Mouse (Mus musculus) erythroblast, adult 5-6 weeks (primary cell): ENCODE measurements around the gene Ocm. TPM values are rescaled to one million over a fixed set of nuclear protein-coding genes. Genes with fewer than 3 reads are reported as not detected.
"Not testable (repeated sequence)": the region's sequence is repeated elsewhere in the genome, so short reads cannot be mapped to it uniquely, and the experiment has no call there.

ENCODE experiments used
- ATAC-seq: replicated peaks from 2 replicates; pipeline ENCODE4 v1.8.0; 2016; ENCODE audit warnings: moderate number of reproducible peaks, mild to moderate bottlenecking, moderate TSS enrichment, inconsistent platforms; ENCODE audit not compliant: poor library complexity, low FRiP score, severe bottlenecking
- total RNA-seq, 2 experiments: library from RNA; stranded (forward) in 1 of 2; stranded (reverse) in 1 of 2; fragments of 150-400 nt in 1 of 2; fragments of 200-764, 138-1000 nt in 1 of 2; gene quantifications; 2 replicates each; pipeline versions ENCODE4 v1.2.3 to v1.2.4; 2015 to 2017; ENCODE audit warnings: low replicate concordance in 2 of 2

Gene Ocm
- total RNA-seq, 2 experiments from 2014 or later: not detected

DNA sequence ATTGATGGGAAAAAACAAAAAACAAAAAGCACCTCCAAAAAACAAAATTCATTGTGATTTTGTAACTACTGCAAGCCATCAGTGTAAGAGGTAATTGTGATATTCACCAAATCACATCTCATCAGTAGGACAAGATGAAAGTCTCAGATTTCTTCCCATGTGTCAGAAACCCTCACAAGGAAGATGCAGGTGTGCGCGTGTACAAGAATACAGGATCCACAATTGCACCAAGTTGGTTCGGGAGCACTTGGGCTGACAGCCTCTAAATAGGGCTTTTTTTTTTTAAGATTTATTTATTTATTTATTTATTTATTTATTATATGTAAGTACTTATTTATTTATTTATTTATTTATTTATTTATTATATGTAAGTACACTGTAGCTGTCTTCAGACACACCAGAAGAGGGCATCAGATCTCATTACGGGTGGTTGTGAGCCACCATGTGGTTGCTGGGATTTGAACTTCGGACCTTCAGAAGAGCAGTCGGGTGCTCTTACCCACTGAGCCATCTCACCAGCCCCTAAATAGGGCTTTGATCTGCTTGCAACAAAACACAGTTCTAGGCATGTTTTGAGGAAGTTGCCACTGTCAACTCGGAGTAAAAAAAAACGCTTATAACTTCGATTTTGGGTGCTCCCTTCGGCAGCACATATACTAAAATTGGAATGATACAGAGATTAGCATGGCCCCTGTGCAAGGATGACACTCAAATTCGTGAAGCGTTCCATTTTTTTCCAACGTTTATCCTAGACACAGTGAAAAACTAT is 12.9 kb downstream of the Ocm start:
- not testable (repeated sequence) for ATAC-seq

DNA sequence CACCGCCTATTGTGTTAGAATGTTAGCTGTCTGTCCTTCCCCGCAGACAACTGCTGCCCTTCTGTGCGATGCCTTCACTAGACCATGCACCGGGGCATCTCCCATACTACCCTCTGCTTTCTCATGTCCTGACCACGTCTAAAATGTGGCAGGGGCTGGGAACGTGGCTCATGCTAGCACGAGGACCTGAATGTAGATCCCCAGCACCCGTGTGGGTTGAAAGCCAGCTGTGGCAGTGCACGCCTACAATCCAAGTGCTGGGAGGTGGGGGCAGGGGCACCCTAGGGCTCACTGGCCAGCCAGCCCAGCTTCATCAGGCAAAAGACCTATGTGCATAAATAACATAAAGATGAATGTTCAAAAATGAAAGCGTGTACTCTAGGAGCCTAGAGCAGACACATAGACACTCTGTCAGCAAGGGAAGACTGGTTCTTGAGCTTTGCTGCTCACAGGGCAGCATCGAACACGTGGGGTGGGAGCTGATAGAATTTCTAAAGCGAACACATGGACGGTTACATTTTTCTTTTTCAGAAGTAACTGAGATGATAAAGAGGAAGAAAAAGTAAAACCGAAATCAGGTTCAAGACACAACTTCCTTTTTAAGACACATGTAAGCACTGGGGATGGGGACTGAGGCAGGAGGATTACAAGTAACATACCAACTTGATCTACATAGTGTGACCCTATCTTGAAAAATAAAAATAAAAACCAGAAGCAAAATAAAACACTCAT is 23.8 kb downstream of the Ocm start:
- ATAC-seq: no peak

DNA sequence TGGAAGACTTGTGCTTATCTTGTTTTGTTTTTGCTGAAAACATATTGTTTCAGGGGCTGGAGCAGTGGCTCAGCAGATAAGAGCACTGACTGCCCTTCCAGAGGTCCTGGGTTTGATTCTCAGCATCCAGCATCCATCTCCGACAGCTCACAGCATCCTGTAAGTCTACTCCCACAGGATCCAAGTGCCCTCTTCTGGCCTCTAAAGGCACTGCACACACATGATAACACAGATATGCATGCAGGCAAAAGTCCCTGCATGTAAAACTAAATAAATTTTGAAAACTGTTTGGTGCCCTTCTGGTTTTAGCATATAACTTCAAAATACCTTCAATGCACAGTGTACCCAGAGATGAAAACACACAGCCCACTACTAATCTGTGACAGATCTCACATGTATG is 27.1 kb downstream of the Ocm start:
- peak; percentile 68 for ATAC-seq

DNA sequence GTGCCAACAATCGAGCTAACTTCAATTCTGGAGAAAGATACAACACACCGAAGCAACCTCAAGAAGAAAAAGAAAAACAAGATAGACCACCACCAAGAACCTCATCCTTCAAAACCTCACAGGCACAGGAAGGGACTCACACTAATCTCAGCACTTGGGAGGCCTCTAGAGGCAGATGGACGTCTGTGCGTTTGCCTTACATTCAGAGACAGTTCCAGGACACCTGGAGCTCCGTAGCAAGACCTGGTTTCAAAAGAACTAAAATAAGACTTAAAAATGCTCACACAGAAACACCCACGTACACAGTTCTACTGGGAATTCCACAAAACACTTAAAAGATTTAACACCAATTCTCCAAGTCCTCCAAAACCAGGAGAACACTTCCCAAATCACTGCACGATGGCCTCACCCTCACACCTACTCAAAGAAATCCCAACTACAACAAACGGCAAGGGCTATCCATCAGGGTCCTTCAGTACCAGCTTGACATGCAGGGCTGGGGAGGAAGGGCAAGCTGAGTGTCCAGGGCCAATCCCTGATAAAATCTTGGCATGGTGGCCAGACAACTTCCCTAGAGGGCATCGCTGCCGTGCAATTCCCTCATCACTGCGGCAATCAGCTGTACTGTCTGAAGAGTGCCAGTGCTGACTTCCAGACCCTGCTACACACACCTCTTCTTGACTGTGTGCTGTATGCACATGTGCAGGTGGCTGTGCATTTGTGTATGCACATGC is 31.7 kb downstream of the Ocm start:
- no peak for ATAC-seq

DNA sequence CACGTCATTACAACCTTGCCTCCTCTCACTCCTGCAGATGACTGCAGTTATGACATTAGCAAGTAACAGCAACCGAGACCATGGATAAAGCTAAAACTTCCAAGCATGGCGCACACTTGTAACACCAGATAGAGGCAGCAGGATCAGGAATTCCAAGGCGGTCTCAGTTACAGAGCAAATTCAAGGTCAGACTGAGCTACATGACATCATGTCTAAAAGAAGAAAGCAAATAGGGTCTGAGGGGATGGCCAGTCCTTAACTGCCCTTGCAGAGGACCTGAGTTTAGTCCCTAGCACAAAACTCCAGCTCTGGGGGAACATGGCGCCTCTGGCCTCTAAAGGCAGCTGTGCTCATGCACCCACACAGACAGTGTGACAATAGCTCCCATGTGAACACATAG is 32.6 kb downstream of the Ocm start:
- no peak for ATAC-seq

DNA sequence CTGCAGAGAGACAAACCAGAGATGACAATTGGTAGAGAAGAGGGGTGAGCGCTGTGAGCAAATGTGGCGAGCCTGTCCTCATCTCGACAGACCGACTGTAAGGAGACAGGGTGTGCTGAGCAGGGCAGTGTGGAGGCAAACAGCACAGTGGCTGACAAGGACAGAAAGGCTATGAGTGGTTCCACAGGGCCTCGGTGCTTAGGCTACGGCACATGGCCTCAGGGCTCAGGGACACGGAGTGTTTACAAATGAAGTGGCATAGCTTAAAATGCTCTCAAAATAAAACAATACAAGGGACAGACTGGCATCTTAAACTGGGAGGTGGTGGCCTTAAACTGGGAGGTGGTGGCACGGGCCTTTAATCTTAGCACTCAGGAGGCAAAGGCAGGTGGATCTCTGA is 33.2 kb downstream of the Ocm start:
- no peak for ATAC-seq

DNA sequence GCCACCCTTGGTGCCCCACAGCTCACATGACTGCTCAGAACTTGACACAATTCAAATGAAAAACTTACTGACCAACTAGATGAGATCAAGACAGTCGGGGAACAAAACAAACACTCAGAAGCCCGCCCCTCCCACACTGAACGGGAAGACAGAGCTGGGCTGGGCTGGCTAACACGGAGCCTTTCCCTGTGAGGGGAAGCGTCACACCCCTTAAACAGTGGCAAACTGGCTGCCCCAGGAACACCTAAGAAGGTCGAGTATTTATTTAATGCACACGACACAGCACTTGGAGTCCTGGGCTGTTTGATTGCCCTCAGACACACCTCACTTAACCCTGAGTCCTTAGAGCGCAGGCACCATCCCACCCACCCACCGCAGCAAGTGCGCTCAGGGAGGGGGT is 33.8 kb downstream of the Ocm start:
- ATAC-seq: no peak

DNA sequence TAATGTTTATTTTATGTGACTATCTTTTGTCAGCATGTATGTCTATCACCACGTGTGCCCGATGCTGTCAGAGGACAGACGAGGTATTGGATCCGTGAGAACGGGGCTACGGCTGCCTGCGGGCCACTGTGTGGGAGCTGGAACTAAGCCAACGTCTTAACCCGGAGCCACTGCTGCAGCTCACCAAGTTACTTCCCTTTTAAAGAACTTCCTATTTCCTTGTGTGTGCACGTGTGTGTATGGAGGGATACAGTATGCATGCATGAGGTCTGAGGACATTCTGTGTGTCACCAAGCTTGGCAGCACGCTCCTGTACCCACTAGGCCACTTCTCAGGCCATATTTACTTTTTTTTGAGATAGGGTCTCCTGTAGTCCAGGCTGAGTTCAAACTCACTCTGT is 36.4 kb downstream of the Ocm start:
- ATAC-seq: no peak

DNA sequence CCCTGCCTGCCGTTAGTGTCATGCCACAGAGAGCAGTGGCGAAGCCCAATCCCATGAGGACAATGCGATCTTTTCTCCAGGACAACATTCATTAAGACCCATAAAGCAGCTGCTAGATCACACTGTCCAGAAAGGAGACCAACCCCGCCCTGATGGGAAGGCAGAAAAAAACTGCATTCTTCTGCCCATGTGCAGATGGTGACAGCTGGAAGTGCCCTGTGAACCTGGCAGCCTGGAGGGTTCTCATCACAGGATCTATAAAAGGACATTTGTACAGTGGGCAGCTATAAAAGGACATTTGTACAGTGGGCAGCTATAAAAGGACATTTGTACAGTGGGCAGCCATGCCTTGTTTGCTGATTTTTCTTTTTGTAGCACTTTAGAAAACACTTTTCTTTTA is 37.4 kb downstream of the Ocm start:
- no peak for ATAC-seq

DNA sequence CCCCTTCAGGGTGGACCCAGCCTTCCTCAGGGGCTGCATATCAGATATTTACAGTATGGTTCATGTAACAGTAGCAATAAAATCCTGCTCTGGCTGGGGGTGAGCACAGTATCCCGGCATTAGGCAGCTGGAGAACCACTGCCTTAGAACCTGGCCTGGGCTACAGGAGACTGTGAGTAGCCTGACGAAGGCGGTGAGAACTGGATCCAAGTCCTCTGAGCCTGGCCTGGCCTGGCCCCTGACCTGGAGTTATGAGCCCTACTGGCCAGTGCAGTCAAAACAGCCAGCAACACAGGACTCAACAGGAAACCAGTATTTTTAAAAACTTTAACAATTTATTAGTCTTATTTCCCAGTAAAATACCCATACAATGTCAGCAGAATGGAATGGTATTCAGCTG is 38.9 kb downstream of the Ocm start:
- 0 out of 2 replicates have a peak, but pooled peaks have one; percentile 35 for ATAC-seq

DNA sequence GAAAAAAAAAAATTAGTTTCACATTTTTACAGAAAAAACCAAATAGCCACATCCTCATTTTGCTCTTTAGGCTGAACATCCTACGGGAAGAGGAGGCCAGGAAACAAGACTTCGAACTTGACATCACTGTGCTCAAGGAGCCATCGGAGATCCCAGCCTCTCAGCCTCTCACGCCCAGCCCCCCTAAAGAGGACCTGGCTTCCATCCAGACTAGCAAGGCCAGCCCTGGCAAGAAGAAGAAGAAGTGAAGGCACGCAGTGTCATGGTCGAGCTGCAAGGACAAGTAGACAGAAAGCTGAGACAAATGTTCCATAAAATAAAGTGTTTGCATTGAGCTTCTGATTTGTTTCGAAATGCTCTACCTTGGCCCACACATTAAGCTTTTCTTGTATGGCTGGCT is 41.1 kb downstream of the Ocm start:
- ATAC-seq: no peak

DNA sequence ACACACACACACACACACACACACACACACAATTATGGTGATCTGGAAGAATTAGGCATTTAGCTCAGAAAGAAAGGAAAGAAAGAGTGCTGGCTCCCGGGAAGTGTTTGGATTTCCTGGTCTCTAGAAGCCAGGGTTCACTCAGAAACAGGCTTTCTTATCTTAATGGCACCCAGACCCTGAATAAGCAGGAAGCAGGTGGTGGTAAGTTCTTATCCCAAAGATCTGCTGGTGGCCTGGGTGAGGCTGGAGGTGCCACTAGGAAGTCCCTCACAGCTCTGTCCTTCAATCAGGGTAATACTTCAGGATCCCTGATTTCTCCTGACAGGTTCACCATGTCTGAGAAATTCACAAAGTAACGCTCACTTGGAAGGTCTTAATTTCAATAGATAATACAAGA is 44.1 kb downstream of the Ocm start:
- ATAC-seq: no peak

DNA sequence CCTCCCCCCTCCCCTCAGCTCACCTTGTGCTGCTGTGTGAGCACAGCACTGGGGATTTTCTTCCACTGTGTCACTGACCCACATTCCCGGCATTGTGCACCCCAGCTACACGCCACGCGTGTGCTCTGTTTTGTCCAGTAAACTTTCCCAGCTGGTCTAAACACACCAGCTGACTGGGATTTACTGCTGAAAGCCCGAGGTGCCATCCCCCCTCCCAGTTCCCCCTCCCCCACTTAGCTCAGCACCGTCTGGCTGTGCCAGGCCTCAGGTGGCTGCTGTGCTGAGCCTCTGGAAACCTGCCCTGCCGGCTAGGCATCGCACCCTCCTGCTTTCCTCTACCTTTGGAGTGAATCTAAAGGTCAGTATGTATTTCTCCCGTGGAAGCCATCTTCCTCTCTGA is 45.6 kb downstream of the Ocm start:
- ATAC-seq: no peak

DNA sequence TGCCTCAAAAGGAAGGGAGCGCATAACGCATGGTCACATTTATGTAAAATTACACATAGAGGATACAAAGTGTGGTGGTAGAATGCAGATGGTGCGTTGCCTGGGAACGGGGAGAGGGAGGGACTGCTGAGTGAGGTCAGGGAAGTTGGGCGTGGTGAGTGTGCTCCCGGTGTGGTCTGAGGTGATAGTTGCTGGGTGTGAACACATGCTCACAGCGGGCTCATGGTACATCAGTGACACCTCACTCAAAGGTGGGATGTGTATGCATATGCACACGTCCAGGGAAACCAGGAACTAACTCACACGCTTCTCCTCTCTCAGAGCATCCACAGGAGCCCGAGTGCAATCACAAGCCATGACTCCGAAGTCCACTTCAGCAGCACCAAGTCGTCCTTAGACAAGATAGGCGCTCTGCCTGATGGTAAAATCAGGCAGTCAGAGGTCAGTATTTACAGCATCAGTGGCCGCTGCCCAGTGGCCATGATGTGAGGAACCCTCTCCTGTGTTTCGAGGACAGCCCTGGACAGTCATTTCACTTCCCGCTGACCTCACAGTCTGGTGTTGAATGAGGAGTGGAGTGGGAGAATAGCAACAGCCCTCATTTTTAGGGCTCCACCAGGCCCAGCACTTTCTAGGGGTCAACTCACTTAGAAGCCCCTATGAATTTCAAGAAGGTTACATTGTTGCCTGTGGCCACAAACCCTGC is 49.6 kb downstream of the Ocm start:
- ATAC-seq: peak; percentile 89

DNA sequence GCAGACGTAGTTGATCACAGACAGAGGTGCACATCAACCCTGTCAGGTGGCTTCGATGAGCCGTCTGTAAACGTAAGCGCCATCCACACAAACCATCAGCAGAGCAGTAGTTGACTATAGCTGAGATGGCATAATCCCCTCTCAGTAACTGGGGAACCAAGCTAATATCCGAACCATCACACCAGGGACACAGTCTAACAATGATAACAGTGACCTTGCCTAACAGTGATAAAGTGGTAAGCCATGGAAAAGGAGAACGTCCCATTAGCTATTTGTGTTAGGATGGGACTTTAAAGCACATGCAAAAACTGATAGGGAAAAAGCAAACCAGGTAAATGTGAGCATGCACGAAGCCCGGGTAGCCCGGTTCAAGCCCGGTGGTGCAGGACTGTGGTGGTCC is 50.2 kb downstream of the Ocm start:
- 0 out of 2 replicates have a peak, but pooled peaks have one; percentile 7 for ATAC-seq

DNA sequence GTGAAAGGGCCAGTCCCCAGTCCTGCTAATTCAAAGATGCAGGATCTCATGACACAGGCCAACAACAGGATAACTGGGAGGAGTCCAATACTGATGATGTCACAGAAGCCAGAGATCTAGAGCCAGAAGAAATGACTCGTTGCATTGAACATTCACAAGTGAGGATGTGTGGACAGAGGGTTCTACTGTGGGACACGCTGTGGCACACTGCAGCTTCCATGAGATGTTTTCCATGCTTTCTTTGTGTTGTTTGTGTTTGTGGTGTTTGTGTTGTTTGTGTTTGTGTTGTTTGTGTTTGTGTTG is 50.9 kb downstream of the Ocm start:
- peak; percentile 60 for ATAC-seq

DNA sequence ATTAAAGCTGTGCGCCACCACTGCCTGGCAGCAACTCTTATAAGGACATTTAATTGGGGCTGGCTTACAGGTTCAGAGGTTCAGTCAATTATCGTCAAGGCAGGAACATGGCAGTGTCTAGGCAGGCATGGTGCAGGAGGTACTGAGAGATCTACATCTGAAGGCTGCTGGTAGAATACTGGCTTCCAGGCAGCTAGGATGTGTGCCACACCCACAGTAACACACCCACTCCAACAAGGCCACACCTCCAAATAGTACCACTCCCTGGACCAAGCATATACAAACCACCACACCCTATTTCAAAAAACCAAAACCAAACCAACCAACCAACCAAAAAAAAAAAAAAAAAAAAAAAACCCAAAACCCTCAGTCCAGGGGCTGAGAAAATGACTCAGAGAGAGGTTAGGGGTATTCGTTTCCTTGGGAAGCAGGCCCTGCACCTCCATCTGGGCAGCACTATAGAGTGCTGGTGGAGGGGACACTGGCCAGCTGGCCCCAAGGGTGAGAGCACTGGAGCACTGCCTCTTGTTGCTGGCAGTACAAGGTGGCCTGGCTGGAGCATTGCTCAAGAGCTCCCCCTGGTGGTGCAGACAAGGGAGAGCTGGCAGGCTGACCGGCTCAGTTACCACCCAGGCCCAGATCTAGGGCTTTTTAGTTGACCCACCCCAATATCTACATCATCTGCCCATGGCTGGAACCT is 51.4 kb downstream of the Ocm start:
- peak; percentile 73 for ATAC-seq

DNA sequence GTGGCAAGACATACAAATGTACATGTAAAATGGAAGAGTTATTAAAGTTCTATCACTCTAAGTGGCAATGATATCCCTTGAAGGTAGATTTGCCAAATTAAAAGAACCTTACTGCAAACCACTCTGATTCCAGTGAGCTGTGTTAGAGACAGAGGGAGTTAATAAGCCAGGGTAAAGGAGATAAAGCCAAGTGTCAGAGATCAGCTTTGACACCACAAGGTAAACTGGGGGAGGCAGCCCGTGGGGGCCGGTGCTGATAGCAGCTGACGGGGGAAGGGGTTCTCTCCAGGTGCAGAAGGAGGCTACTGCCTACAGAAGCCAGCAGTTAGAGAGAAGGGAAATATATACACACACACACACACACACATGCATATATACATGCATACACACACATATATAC is 53.8 kb downstream of the Ocm start:
- no peak for ATAC-seq
